Mouse (Mus musculus) 3134 (cell line): Measurements from ENCODE around the gene Ube2n.

Experiments
- DNase-seq: peaks from one replicate; pipeline ENCODE4 v3.0.0-alpha.2; 2011; ENCODE audit warnings: low spot score; ENCODE audit not compliant: insufficient read length; ENCODE audit errors: extremely low read depth

The Ube2n gene

DNA sequence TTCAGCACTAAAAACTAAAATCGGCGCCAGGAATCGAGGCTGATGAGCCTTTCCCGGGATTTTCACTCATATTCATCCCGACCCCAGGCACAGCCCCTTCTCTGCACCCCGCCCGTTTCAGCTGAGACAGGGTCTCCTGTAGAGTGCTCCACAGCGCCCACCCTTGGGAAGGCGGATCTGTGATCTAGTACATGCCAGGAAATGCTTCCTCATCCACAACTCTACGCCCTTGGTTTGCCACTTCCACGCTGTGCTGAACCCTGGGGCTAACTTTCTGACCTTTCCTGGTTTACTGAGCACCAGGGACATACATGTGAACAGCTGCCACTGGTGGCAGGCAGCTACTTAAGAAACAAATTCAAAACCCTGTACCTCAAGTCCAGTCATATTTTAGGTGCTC, 40.9 kb downstream of the Ube2n start:
- no peak for DNase-seq

DNA sequence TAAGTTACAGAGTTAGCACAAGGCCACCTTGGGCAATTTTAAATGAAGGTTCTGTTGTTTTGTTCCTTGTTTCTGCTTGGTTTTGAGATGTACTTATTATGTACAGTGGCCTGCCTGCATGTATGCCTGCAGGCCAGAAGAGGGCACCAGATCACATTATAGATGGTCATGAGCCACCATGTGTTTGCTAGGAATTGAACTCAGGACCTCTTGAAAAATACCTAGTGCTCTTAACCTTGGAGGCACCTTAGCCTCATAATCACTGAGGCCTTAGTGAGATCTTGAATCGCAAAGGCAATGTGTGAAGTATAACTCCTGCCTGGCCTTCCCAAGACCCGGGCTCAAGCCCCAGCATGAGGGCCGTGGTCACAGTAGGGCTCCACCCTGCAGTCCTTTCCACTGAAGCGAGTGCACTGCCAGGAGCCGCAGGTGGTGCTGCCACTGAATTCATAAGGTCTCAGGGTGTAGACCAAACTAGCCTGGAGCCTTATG, 42.4 kb downstream of the Ube2n start:
- DNase-seq = peak; percentile 29

DNA sequence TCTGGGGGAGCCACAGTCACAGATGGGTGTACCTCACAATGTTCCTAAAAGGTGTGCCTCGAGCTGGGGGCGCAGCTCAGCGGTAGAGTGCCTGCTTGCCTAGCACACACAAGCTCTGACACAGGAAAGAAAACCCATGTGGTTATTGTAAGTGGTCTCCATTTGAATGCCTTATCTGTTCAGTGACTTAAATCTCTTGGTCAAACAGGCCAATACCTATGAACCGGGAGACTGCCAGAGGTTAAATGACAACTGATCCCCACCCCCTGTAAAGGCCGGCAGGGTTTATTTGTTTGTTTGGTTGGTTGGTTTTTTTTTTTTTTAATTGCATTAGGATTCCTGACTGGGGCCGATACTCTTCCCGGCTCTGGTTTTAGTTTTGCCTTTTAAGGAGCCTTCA, 44.5 kb downstream of the Ube2n start:
- no peak for DNase-seq

DNA sequence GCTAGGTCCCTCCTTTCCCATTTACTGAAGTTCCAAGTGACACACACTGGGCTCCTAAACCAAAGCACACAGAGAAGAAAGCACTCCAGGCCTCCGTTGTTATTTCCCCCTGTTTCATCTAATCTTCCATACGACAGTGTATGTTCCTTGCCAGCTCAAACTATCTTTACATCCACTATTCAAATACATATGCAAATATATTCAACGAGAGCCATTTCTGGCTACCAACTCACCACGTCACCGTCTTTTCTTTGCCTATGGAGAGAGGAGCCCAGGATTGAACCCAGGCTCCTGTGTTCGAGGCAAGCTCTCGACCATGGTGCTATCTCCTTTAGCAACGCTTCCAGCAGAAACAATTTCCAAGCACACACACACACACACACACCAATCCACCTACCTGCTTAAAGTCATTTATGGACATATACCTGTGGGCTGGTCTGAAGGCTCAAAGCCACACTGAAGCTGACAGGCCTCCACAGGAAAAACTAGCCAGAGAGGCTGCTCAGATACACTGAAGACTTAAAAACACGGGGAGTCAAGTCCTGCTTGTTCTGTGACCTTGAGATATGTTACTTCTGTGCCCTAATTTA, 45.5 kb downstream of the Ube2n start:
- DNase-seq = no peak

DNA sequence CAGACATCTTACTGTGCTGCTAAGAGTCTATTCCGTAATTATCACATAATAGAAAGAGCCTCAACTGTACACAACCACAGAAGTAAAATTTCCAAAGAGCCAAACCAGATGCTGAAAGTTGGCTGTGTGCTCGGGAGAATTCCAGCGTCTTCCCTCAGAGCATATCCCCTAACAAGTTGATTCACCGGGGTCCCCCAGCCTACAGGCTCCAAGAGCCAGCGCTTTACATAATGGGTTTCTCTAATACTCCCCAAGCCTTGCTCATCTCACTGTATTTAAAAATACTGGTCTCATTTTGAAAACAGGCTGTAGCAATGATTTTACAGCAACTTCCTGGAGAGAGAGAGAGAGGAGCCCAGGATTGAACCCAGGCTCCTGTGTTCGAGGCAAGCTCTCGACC, 46.7 kb downstream of the Ube2n start:
- DNase-seq = no peak

DNA sequence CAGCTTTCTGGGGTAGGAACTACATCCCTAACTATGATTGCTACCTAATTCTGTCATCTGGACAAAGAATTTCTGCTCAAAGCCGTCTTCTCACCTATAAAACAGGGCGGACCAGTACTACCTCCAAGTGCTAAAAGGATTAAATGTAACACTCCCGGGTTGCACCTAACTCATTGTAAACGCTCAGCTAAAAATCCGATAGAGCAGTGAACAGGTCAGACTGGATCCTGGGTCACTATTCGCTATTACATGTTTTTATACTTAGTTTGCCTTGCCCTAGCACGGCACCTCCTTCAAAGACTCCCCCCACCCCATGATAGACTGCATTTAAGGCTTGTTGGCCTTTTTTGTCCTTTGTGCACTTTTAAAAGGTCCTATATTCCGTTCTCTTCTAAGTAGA, 47.5 kb downstream of the Ube2n start:
- DNase-seq = no peak

DNA sequence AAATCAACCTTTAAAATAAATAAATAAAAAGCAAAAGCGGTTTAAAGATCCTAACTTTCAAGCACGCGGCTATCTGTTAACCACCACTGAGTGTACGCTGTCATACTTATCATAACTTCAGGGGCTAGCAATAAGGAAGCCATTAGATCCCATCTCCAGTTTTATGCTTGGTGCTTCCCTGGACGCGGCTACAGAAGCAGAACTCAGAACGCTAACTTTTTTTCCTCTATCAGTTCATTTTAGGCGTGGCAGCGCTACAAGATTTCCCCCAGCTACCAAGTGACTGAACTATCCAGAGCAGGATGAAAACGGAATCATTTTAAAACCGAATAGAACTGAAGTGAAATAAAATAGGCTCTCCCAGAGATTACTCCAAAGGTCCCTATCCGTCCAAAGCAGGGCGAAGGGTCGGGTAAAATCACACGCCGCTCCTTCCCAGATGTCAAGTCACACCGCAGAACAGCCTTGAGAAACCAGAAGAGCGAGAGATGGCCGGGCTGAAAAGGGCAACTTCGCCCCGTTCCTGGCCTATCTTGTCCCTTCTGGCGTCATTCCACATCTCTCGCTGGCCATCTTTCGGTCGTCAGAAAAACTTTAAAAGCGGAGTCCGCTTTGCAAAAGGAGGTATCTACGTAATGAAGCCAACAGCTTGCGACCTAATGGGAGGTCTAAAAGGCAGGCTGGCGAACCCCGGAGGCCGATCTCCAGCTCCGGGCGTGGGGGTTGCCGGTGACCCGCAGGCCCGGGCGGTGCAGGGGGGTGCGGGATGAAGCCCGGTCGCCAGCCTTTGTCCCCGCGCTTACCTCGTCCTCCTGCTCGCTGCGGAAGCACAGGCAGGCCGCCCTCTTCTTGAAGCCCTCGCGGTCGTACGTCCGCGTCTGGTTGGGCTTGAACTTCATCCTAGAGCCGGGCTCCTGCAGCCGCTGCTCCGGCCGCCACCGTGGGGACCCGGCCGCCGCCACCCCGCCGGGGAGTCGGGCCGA, 48.2 kb downstream of the Ube2n start:
- DNase-seq = peak; percentile 75

DNA sequence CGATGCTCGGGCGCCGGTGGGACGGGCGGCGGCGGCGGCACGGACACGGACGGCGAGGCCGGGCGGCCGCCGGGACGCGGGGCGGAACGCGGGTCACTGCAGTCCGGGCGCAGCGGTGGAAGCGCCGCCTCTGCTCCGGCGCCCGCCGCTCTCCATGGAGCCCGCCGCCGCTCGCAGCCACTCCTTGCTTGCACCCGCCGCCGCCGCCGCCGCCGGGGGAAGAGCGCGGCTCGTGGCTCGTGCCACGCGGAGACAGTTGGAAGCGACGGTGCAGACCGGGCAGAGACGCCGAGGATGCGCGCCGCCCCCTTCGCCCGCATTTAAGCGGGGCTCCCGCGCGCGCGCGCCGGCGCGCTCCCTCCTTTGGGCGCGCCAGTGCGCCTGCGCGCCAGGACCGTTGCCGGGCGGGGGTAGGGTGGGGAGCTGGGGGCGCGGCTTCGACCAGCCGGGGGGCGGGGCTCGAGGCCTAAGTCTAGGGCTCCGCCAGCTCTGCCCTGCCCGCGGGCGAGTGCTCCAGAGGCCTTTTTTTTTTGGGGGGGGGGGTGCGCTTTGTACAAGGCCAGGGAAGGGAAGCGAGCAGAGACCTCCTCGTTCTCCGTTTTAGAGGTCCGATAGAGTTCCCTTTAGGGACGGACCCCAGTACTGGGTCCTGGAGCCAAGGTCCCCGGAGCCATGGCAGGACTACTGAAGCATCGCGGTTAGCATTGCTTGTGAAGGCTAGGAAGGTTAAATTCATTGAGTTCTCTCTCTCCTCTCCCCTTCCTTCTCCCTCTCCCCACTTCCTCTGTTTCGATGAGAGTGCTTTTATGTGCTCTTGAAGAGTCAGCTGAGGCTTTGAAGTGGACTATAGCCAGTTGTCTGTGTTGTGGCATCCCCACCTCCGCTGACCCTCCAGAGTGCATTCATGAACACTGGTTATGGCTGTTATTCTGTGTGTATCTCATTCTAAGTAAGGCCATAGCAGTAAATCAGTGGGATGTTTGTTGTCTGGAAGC, 49.2 kb downstream of the Ube2n start, which contains the start of gene Nudt4:
Nudt4 (minus strand) TSS at position 296 of the 995 bp plus-strand sequence.
- DNase-seq = peak; percentile 92

DNA sequence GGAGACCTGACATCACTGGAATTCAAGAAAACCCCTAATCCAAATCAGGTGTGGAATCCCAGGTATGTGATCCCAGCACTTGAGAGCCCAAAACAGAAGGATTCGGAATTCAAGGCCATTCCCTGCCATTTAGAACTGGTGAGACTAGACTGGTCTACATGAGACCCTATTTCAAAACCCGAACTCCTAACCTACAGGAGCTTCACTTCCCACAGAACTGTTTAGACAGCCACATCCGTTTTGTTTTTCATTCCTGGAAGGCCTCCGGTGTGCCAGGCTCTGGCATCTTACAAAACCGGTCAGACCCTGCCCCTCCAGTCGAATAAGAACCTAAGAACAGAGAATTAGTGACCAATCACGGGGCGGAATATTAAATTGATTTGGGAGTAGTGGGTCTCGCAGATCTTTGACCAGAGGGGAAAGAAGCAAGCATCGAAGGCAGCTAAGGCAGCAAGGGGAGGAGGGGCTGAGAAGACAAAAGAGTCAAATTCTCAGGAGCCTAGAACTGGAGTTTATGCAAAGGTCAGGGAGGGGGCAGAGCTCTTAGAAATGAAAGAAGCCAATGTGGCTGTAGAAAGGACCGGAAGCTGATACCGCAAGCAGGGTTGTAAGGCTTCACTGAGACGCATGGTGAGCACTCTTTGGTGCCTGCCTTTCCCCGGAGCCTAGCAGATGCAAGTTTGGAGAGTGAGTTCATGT, 50.4 kb downstream of the Ube2n start:
- no peak for DNase-seq

DNA sequence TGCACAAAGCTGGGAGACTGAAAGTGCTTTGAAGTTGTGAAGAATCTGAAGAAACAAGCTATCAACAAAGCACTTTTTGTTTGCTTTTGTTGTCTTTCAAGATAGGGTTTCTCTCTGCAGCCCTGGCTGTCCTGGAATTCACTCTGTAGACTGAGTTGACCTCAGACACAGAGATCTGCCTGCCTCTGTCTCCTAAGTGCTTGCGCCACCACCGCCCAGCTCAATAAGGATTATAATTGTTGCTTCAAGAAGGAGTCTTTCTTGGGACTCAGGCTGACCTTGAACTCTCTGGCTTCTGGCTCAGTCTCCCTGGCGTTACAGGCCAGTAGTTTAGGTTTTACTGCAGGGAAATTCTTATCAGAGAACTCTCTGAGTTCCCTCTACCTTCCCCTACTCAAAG, 51.8 kb downstream of the Ube2n start:
- no peak for DNase-seq

DNA sequence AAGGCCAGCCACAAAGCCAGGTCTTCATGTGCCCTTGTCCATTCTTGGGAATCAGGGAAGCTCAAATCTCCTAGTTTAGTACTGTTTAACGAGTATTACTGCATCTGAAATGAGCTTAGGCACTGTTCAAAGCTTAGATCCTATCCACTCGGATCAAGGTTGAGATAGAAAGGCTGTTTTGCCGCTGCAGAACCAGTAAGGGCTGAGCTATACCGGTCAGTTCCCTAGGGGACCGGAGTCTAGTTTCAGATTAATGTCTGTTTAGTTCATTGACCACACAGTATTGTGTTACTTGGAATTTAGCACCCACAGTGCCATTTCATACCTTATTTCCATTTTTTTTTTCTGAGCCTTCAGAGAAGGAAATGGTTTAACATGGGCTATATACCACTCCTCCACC, 52.6 kb downstream of the Ube2n start:
- DNase-seq = no peak

DNA sequence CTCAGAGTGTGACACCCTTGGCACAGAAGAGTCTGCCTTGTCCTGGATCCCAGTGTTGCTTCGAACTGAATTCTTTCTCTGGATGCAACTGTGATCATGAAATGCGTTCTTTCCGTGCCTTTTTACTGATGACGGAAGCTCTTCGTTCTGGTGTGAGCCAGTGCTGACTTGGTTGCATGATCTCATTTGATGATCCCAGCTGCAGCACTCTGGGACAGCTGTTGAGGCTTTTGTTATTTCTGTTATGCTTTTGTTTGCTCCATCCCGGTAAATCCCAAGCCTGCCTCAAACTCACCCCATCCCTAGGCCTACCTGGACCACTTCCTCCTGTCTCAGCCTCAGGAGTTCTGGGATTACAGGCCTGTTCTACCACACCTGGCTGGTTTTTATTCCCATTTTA, 53.1 kb downstream of the Ube2n start:
- no peak for DNase-seq

DNA sequence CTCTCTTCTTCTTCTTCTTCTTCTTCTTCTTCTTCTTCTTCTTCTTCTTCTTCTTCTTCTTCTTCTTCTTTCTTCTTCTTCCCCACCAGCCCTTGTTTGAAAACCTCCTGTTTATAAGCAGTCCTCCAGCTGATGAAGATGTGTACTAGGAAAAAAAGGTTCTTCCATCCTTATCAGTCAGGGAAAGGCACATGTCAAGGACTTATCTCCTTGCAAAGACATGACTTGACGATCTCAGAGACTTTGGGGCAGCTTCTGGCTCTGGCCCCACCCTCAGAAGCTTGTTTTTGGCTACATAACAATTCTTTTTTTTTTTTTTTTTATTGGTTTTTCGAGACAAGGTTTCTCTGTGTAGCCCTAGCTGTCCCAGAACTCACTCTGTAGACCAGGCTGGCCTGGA, 54.5 kb downstream of the Ube2n start:
- no peak for DNase-seq

DNA sequence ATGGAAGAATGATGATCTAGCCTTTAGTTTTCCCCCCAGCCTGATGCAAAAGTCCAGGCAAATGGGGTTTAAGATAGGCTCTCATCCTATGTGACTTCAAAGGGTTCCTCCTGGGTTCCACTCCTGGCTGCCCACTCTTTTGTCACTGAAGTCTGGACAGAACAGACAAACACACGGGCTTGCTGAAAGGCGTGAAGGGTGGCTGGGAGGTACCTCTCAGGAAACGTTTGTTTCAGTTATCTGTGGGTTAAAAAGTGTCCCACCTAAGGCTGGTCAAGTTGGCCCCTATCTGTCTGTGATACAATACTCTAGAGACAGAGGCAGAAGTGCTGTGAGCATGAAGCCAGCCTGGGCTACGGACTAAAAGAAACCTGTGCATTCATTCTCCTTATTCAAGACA, 60.0 kb downstream of the Ube2n start:
- no peak for DNase-seq

DNA sequence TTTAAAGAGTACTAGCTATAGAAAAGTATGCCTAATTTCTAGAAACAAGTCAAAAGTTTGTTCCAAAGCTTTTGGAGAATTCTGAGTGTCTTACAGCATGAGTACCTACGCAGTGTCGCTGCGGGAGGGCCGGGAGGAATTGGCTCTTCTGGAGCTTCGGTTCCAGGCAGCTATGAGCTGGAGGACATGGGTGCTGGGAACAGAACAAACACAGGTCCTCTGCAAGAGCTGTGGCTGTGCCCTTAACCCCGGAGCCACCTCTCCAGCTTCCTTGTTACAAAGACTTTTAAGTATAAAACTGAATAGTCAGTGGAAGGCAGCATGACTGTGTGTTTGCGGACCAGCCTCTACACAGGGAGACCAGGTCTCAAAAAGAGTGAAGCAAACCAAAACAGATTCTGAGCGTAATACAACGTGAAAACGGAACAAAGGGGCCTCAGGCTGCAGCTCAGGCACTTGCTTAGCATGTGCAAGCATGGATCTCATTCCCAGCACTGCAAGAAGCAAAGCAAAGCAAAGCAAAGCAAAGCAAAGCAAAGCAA, 61.0 kb downstream of the Ube2n start:
- DNase-seq = no peak

DNA sequence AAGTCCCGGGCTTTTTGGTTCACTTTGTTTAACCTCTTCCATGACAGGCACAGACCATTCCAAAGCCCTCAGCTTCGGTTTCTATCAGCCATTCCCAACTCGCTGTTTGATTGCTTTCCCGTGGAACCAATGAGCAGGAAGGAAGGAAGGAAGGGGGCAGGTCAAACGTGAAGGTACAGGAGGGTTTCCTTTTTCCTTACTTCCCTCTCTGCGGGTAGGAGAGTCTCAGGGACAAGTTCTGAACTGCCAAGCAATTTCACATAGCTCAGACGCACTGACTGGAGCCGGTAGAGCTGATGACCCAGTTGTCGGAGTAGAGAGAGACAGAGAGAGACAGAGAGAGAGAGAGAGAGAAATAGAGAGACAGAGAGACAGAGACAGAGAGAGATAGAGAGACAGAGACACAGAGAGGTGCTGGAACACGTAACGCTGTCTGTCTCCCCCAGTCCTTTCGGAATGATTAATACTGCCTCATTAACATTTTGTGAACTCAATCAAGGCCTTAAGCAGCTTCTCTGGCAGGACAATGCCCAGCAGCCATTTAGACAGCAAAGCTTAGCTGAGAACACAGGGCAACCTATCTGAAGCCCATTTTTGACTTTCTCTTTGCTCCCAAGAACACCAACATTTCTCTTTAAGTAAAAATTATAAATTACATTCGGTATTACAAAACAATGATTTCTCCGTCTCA, 62.1 kb downstream of the Ube2n start:
- DNase-seq = no peak

DNA sequence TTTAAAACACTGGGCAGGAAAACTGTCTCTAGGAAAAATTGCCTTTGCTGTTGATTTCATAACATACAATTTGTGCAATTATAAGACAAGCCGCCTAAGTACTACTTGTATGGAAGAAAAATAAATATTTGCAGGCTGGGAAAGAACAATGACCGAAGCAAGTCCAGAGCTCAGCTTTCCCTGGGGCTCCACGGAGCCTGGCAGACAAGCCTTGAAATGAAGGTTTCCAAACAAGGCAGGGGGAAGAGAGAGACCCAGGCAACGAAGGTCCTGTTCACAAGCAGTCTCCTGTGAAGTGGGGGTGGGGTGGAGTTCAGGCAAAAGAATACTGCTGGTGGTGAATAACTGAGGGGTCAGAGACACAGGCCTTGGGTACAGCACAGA, 62.6 kb downstream of the Ube2n start:
- DNase-seq = no peak

DNA sequence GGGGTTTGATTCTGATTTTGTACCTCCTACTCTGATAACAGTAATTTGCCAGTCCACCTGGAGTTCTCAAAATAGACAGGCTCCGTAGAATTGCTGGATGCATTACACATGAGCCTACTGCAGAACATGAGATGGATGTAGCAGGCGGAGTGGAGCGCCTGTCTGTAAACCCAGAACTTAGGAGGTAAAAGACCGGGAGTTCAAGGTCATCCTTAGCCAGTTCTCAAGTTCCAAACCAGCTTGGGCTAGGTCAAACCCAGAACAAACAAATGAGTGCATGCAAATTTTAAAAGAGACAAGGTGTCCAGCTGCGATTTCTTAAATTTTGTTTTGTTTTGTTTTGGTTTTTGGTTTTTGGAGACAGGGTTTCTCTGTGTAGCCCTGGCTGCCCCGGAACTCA, 70.6 kb downstream of the Ube2n start:
- DNase-seq = no peak

DNA sequence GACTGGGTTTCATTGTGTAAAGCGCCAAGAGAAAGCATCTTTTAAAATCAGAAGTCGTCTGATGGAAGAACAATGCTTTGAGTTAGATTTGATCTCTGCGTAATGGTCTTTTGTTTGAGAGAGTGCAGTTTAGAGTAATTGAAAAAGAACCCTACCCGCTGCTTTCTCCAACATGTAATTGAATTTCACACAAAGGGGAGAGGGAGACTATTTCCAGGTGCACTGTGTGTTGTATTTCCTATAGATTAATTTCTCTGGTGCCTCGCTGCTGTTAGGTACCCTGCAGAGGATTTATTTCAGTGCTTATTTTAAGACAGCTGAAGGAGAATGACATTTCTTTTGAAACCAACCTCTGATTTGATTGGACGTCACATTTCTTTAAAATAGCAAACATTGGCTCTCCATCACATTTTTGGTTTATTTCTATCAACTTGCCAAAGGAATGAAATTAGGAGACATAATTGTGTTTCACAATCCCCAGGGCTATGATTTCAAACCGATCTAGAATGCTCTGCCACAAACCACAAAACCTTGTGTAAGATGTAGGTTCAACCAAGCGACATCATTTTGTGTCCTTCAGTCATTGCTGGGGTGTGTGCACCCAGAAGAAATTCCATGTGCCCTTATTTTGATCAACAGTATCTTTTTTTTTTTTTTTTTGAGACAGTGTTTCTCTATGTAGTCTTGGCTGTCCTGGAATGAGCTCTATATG, 72.7 kb downstream of the Ube2n start:
- DNase-seq = peak; percentile 37
